Mouse (Mus musculus) CH12F3 (cell line): ENCODE measurements at regions not wholly inside any gene's neighbourhood (a gene's known extent, or its start where the extent isn't known, plus 50 kb on each side); places are given as distances from the start of the nearest gene placed in this dataset.

Experiments
- in situ Hi-C: fragments of 300-500 bp; cut with MboI; formaldehyde crosslinking; loops from 2 replicates; pipeline ENCODE4 v1.14.3; 2020; ENCODE audit warnings: low sequenced_read_pairs

DNA sequence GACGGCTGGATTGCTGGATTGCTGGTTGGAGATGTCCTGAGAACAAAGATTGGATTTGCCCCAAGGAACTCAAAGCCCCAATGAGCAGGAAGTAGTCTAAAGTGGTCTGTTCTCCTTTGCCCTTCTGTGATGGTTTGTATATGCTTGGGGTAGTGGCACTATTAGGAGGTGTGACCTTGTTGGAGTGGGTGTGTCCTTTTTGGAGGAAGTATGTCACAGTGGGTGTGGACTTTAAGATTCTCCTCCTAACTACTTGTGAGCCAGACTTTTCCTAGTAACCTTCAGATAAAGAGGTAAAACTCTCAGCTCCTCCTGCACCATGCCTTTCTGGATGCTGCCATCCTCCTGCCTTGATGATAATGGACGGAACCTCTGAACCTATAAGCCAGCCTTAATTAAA, 69.1 kb upstream of the Gm47985 start:
- in situ Hi-C loops: no loop called here

DNA sequence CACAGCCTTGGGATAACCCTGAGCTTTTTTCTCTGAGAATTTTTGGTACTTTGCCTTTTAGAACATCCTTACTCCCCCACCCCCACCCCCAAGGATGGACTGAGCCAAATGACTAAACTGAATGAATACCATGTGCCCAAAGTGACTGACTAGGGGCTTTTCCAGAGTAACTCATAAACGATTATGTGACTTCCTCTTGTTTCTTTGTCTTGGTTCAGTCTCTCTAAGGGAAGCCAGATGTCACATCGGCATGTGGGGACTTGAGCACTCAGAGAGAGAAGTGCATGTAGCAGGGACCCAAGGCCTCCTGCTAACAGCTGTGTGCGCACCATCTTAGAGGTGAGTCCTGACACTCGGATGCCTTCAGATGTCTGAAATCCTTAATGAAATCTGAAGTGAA, 63.8 kb upstream of the Gm47985 start:
- in situ Hi-C loops: no loop called here

DNA sequence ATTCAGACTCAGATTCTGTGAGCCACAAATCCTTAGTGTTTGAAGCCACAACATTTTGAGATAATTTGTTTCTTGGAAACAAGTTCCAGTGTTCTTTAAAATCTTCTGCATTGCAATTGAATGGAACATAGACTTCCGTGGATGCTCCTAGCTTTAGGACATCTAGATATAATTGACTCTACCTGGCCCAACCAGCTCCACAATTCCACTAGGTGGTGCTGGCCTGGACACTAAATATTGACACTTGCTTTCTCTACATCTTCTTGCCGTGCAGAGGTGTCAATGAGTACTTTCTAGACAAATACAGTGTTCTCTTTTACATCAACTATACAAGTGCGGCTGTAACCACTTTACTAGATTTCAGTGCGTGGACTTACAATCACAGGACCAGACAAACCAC, 63.4 kb upstream of the Gm47985 start:
- in situ Hi-C loops: no loop called here

DNA sequence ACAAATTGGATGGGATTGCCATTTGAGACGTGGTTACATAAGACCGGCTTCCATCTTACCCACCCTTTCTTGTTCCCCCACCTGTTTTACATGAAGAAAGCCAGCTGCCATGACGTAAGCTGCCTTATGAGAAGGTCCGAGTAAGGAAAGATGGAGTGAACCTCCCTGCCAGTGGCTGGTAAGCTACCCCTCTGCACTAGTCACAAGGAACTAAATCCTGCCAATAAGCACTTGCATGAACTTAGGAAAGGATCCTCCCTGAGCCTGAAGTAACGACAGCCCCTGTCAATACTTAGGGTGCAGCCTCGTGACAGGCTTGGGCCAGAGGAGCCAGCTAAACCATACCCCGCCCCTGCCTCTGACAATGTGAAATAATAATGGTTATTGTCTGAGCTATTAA, 62.8 kb upstream of the Gm47985 start:
- in situ Hi-C loops: no loop called here

DNA sequence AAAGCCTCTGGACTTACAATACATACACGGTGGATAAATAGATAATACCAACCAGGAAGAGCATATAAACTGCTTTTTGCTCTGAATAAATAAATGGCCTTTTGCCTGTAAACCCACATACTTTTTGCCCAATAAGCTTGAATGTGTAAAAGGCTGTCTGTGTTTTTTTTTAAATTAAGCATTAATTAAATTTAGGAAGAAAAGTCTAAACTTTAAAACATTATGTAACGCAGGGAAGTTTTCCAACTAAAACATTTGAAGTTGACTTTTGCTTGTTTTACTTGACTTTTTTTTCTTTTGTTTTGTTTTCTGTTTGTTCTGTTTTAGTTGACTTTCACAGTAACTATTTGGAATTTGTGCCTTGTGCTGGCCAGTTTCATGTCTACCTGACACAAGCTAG, 60.7 kb upstream of the Gm47985 start:
- in situ Hi-C loops: no loop called here

DNA sequence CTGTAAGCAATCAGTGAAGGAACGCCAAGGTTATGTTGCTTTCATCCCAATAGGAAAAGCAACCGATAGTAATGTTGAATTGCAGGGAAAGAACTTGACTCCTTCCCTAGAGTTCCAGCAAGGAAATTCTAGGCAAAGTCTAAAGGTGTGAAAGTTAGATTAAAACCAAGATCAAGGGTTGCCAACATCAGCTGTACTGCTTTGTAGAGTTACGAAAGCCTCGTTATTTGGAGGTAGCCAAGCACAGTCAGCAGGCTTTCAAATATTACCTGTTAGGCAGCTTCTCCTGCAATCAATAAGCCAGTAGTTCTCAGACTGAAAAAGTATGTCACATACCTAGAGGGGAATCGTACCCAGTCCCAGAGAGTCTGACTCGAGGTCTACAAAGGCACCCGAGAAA, 58.4 kb upstream of the Gm47985 start:
- in situ Hi-C loops: no loop called here

DNA sequence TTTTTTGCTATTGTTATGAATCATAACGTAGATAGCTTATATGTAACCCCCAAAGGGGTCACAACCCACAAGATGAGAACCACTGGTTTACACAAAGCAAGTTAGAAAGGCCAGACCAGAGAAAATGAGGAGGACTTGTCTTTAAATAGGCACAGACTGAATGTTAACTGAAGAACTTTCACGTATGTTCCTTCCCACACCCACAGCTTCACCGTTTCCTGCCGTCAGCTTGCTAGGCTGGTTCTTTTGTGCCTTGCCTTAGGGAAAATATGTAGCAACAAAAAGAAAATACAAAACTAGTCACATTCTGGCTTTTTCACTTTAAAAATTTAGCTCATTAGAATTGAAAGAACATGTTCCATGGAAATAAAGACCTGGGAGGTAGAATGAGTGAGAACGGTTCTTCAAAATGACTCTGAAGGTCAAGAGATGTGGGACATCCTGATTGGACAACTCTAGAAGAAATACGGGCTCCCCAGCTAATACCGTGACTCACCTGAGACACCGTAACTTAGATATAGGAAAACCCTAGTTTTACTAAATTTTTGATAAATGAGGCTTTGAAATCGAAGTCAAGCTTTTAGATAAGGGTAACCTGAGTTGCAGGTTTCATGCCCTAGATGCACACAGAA, 57.2 kb upstream of the Gm47985 start:
- in situ Hi-C loops: no loop called here

DNA sequence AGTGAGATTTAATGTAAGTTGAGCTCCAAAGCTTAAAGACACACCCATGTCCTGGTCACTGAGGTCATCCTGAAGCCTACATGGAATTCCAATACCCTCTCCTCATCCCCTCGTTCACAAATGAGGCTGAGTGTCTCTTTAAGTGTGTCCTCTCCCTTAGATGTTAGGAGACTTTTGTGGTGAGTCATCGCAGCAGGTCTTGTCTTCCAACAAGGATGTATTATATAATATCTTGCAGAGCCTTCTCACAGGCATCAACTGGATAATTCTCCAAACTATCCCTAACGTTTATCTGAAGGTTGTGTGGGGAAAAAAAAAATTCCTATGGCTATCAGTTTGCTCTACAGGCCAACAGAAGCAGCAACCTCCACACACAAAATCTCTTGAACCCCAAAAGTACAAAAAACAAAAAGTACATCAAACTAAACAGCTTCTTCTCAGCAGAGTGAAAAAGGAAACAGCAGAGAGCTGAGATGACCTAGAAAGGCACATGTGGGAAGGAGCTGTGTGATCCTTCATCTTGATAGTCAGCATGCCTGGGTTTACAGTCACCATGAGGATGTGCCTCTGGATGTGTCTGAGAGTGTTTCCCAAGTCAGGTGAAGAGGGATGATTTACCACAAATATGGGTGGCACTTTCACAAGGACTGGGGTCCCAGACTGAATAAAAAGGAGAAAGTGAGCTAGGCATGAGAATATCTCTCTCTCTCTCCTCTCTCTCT, 56.4 kb upstream of the Gm47985 start:
- in situ Hi-C loops: no loop called here

DNA sequence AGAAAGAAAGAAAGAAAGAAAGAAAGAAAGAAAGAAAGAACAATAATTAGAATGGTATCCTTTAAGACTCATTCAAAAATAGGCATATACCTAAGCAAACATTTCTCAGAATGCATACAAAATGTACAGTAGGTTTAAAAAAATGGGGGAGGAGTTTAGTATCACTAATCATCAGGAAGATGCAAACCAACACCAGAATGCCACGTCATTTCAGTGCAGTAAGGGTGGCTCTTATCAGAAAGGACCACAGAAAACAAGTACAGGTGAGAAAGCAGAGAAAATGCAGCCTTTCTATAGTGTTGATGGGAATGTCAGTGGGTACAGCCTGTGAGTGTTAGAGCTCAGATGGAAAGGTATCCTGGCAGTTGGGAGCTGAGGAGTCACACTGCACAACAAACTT, 55.6 kb upstream of the Gm47985 start:
- in situ Hi-C loops: no loop called here

DNA sequence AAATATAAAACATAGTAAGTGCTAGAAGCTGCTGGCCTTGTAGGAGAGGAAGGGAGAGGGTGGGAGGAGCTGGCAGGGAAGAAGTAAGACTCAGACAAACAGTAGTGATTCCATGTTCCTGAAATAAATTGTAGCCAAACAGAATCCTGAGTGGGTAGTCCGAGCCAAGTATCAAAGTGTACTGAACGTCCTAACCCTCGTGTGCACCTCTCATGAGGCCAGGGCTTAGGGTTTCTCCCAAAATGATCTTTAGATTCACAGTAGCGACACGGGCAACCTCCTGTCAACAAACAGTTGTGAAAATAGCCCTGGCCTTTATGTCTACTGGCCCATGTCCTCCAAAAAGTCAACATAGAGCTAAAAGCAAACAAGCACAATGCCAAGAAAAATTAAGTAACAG, 54.3 kb upstream of the Gm47985 start:
- in situ Hi-C loops: no loop called here

DNA sequence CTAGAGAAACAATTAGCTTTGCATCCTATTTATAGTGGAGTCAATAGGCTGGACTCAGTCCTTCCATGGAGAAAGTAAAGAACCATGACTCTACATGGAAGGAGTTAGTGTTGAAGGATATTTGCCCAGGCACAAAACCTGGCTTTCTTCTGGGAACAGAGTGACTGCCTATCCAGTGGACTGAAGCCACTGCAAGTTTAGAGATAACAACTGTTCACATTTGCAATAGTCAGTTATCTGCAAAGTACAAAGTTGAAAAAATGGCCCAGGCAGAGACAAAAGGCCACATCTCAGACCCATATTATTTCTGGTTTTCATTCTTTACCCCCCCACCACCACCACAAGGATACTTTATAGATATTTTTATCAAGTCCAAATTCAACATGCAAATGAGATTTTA, 53.4 kb upstream of the Gm47985 start:
- in situ Hi-C loops: no loop called here

DNA sequence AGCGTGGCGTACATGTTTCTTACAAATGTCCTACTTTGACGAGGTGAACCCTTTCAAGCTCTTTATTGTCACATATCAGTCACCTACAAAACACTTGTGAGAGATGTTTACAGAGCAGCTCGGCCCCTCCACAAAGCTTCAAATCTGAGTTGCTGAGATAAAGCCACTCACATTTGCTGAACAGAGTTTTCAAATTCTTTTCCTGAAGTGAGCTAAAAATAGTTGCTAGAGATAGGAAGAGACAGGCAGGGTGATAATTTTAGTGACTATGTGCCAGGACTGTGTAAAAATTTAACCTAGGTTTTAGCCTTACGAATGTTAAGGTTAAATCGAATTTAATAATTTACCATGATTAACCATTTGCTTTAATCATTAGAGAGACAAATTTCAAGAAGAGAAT, 52.3 kb upstream of the Gm47985 start:
- in situ Hi-C loops: no loop called here

DNA sequence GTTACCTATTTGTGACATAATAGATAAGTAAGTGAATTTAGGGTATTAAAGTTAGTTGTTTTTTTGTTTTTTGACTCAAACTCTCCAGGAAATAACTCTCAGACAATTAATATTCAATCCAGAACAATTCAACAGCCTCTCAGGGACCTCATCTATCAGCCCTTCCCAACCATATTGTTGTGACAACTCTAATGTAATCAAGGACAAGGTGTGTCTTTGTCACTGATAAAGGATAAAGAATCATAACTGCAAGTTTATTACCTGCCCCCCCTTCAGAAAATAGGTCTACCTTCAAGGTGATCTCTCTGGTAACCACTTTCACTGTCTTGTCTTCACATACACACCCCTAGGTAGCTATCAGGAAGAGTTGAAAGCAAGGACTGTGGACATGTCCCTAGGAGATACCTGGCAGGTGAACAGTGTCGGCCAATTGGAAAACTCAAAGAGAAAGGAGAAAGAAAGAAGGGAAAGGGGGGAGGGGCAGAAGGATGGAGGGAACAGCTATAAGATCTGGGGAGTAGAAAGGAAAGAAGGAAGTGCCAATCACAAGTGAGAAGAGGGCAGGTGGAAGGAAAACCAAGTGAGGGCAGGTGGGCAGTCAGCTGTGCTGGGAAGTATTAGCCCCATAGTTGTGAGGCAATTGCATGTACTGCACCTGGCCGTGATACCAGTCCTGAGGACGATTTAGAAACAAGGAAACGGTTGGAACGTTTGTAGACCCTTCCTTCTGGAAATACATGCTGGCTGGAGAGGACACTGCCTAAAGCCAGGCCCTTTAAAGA, 51.3 kb upstream of the Gm47985 start:
- in situ Hi-C loops: no loop called here

DNA sequence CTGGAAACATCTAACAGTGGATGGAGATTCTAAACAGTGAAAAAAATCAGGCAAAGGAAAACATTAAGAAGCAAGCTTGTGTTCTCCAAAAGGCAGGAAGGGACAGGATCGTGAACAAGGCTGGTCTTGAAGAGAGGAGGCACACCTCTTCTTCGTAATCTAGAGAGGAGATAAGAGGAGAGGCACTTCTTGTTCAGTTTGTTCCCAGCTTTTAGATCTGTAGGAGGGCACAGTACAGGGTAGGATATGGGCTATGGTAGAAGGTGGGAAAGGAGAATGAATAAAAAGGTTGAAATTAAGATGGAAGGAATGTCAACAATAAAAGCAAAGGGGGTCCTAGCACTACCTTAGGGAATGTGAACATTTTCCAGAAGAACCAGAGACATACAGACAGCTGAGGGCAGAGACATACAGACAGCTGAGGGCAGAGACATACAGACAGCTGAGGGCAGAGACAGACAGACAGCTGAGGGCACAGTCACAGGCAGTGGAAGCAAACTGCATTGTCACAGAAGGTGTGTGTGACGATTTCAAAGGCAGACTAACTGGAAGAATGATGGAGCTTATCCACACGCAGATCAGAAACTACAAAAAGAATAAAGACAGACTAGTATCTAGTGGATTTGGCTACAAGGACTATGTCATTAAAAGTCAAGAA, 50.6 kb upstream of the Gm47985 start:
- in situ Hi-C loops: no loop called here
